Mouse (Mus musculus) ES-E14 (cell line): ENCODE measurements around the gene C2cd4d. TPM values are rescaled to one million over a fixed set of nuclear protein-coding genes. Genes with fewer than 3 reads are reported as not detected.

Experiments
- DNase-seq: peaks from one replicate; pipeline ENCODE4 v3.0.0-alpha.2; 2013; ENCODE audit warnings: low read depth, low spot score
- H3K27ac ChIP-seq: 2 replicates; pipeline ENCODE4 v1.5.1; 2012; ENCODE audit warnings: low read depth, mild to moderate bottlenecking, low read length, moderate library complexity, mixed read lengths; ENCODE audit not compliant: poor library complexity, insufficient read depth, severe bottlenecking
- H3K36me3 ChIP-seq: 2 replicates; pipeline ENCODE4 v1.6.1; 2012; ENCODE audit warnings: mild to moderate bottlenecking, low read length, moderate library complexity, mixed read lengths; ENCODE audit not compliant: control insufficient read depth, poor library complexity, insufficient read depth, severe bottlenecking
- H3K4me1 ChIP-seq, 2 experiments: fragments of 150-350 bp in 1 of 2; sonication (generic) in 1 of 2; 2 replicates each; pipeline ENCODE4 v1.6.1; 2012; ENCODE audit warnings: low read length in 2 of 2, mild to moderate bottlenecking in 1 of 2, mixed read lengths in 1 of 2; ENCODE audit not compliant: control insufficient read depth in 2 of 2, insufficient read depth in 2 of 2, poor library complexity in 1 of 2
- H3K4me3 ChIP-seq, 2 experiments: fragments of 150-350 bp in 1 of 2; sonication (generic) in 1 of 2; 2 replicates each; pipeline ENCODE4 v1.5.1; 2012; ENCODE audit warnings: low read length in 2 of 2, low read depth in 1 of 2, mild to moderate bottlenecking in 1 of 2, mixed read lengths in 1 of 2; ENCODE audit not compliant: insufficient read depth in 1 of 2, poor library complexity in 1 of 2, severe bottlenecking in 1 of 2
- H3K9ac ChIP-seq: 2 replicates; pipeline ENCODE4 v1.6.1; 2012; ENCODE audit warnings: low read depth, mild to moderate bottlenecking, low read length, mixed read lengths; ENCODE audit not compliant: poor library complexity, insufficient read depth, severe bottlenecking
- H3K9me3 ChIP-seq: fragments of 150-350 bp; sonication (generic); 2 replicates; pipeline ENCODE4 v1.6.1; 2012; ENCODE audit warnings: low read depth, mild to moderate bottlenecking, low read length; ENCODE audit not compliant: control insufficient read depth, insufficient read depth
- CHD2 ChIP-seq: IDR thresholded peaks from 2 replicates; pipeline ENCODE4 v1.6.1; 2014; ENCODE audit warnings: mild to moderate bottlenecking, low read depth, low read length, inconsistent platforms
- HCFC1 ChIP-seq: IDR thresholded peaks from 2 replicates; pipeline ENCODE4 v1.6.1; 2012; ENCODE audit warnings: low read length, inconsistent platforms, borderline replicate concordance; ENCODE audit not compliant: insufficient read depth
- MAFK ChIP-seq: IDR thresholded peaks from 2 replicates; pipeline ENCODE4 v1.6.1; 2014; ENCODE audit warnings: mild to moderate bottlenecking, low read depth, low read length, inconsistent platforms; ENCODE audit not compliant: insufficient read depth
- ZC3H11A ChIP-seq: IDR thresholded peaks from 2 replicates; pipeline ENCODE4 v1.6.1; 2012; ENCODE audit warnings: low read depth, mild to moderate bottlenecking, inconsistent platforms, low read length, borderline replicate concordance
- ZNF384 ChIP-seq: IDR thresholded peaks from 2 replicates; pipeline ENCODE4 v1.6.1; 2012; ENCODE audit warnings: low read depth, low read length, inconsistent platforms
- in situ Hi-C, 2 experiments: fragments of 600-800 bp; cut with MboI; formaldehyde crosslinking; loops; one replicate each; pipeline ENCODE4 v1.15.1; 2025; ENCODE audit warnings: low sequenced_read_pairs in 2 of 2, inconsistent platforms in 1 of 2; ENCODE audit not compliant: unreplicated experiment in 2 of 2
- total RNA-seq: library from RNA; depleted of rRNA; stranded (reverse); fragments of 300-350 nt; gene quantifications from 2 replicates; pipeline ENCODE4 v1.2.3, GENCODE M21; 2012

Gene C2cd4d
- total RNA-seq, 1 experiment, result not detected

DNA sequence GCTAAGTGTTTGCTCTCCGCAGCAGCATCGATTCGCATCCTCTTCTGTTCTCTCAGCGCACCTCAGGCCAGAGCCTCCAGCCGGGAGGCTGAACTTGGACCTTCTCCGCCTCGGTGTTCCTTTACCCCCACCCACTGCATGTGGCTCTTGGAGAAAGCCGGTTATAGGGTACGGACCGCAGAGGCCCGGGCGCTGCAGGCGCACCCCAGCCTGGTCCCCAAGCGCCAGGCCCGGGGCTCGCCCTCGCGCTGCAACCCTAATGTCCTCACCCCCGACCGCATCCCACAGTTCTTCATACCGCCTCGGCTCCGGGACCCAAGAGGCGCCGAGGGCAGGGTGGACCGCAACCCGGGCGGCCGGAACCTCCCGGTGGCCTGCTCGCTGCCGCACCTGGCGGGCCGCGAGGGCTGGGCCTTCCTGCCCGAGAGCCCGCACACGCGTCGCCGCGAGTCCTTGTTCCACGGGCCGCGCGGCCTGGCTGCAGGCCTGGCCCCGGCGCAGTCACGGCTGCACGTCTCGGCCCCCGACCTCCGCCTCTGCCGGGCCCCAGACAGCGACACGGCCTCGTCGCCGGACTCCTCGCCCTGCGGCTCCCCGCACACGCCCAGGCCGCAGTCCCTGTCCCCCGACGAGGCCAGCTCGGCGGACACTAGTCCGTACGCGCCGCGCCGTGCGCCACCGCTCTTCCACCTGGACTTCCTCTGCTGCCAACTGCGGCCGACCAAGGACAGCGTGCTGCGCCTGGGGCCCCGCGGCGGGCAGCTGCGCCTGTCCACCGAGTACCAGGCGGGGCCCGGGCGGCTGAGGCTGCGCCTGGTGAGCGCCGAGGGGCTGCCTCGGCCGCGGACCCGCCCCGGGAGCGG lies 1.3 kb downstream of the C2cd4d start:
- Histone ChIP-seq H3K9ac (peak overlapping the region; percentile 21), H3K4me3 (peak overlapping the region; percentile 59 to 66), H3K9me3 (no peaks in the 10 kb centered on the region), H3K27ac (no peak overlapping the region), H3K36me3 (no peaks in the 10 kb centered on the region), H3K4me1 (no peaks in the 10 kb centered on the region)
- in situ Hi-C loops, result no loop called here
- no peak for DNase-seq
- TF ChIP-seq ZC3H11A, result no peak
- no peak for TF ChIP-seq HCFC1
- TF ChIP-seq ZNF384, result no peak
- TF ChIP-seq CHD2, result no peak
- TF ChIP-seq MAFK, result no peak

DNA sequence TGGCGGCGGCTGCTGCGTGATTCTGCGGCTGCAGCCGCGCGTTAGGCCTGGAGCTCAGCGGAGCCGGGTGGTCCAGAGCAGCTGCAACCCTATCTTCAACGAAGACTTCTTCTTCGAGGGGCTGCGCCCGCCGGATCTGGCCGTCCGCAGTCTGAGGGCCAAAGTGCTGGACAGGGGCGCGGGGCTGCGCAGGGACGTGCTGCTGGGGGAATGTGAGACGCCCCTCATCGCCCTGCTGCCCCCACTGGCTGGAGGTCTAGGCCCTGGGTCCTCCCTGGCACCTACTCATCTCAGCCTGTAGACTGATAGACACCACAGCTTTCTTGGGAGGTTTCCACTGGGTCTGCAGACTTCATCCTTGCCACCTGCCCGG lies 1.9 kb downstream of the C2cd4d start:
- no peak overlapping the region for H3K27ac ChIP-seq
- no peaks in the 10 kb centered on the region for H3K36me3 ChIP-seq

GRCm38 (mm10) chr3:94366761-94367160 lies 4.5 kb downstream of the C2cd4d start:
- H3K4me3 ChIP-seq, result no peak overlapping the region

More for the DNA sequence above, 1.9 kb downstream of the C2cd4d start:
- in situ Hi-C loops, result no loop called here
- Histone ChIP-seq H3K4me1 (no peaks in the 10 kb centered on the region), H3K9me3 (no peaks in the 10 kb centered on the region), H3K9ac (no peak overlapping the region), H3K4me3 (peak overlapping the region; percentile 59 to 66)
- no peak for TF ChIP-seq ZNF384
- TF ChIP-seq MAFK, result no peak
- TF ChIP-seq ZC3H11A, result no peak
- TF ChIP-seq CHD2, result no peak
- no peak for TF ChIP-seq HCFC1
- no peak for DNase-seq

DNA sequence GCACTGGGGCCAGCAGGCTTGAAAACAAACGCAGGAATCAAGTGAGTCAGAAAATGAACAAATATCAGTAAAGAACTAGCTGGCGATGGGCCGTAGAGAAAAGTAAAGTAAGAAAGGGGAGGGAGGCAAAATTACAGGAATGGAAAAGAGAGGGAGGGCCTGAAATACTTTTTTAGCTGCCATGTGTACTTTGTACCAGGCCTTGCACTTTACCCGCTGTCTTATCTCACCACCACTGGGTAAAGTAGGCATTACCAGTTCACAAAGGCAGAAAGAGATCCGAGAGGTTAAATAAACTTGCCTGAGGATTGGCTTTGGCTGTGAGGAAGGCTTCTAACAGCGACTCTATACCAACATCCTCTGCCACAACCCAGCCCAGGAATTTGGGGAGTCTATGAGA lies 5.3 kb downstream of the C2cd4d start:
- H3K36me3 ChIP-seq, result no peaks in the 10 kb centered on the region
- H3K9ac ChIP-seq, result no peak overlapping the region
- H3K27ac ChIP-seq, result no peak overlapping the region
- in situ Hi-C loops, result no loop called here
- no peak for DNase-seq
- H3K4me1 ChIP-seq, result peaks cover 0 to 3% of the 10 kb centered on the region in 2 experiments; a peak in 1 of 4 replicates
- no peak overlapping the region for H3K4me3 ChIP-seq
- no peaks in the 10 kb centered on the region for H3K9me3 ChIP-seq
- TF ChIP-seq ZC3H11A (no peak), CHD2 (no peak), MAFK (no peak), ZNF384 (no peak), HCFC1 (no peak)

More at GRCm38 (mm10) chr3:94366761-94367160, 4.5 kb downstream of the C2cd4d start:
- no peak for TF ChIP-seq ZNF384
- TF ChIP-seq HCFC1, result no peak
- peak; percentile 84; the same call in 1 of the 2 replicates for TF ChIP-seq ZC3H11A
- no peak for TF ChIP-seq CHD2
- TF ChIP-seq MAFK, result no peak
- Histone ChIP-seq H3K36me3 (no peaks in the 10 kb centered on the region), H3K9me3 (no peaks in the 10 kb centered on the region), H3K9ac (no peak overlapping the region), H3K4me1 (peaks cover 0 to 3% of the 10 kb centered on the region in 2 experiments; a peak in 1 of 4 replicates), H3K27ac (no peak overlapping the region)
- peak; percentile 76 for DNase-seq
- in situ Hi-C loops, result no loop called here
